Mouse (Mus musculus) CH12.LX (cell line): Measurements from ENCODE around the gene Atn1.

Source experiments
- MAX ChIP-seq: IDR thresholded peaks from 2 replicates; pipeline ENCODE4 v1.6.1; 2011; ENCODE audit warnings: low read length, improper control_type of control experiment
- POLR2A ChIP-seq: IDR thresholded peaks from 2 replicates; pipeline ENCODE4 v1.6.1; 2011; ENCODE audit warnings: low read depth, mild to moderate bottlenecking, improper control_type of control experiment, low read length

GRCm38 (mm10) chr6:124717968-124718367, 38.4 kb downstream of the Atn1 start:
- no peak for TF ChIP-seq POLR2A
- no peak for TF ChIP-seq MAX
